Mouse (Mus musculus) heart, postnatal 0 days (tissue): ENCODE measurements at regions not wholly inside any gene's neighbourhood (a gene's known extent, or its start where the extent isn't known, plus 50 kb on each side); places are given as distances from the start of the nearest gene placed in this dataset.

Experiments used
- ATAC-seq: fragments of 200-750 bp; cut with Nextera tagmentation; 2 replicates; pipeline ENCODE4 v1.8.0; 2017; ENCODE audit warnings: low read depth, moderate number of reproducible peaks, moderate library complexity; ENCODE audit not compliant: insufficient read depth
- DNase-seq: peaks from one replicate; pipeline ENCODE4 v3.0.0-alpha.2; 2016; ENCODE audit warnings: low spot score
- H3K27ac ChIP-seq: fragments of 300-500 bp; sonication (generic); 2 replicates; pipeline ENCODE4 v1.5.1; 2014; ENCODE audit warnings: low read depth, mild to moderate bottlenecking
- H3K27me3 ChIP-seq: fragments of 300-500 bp; sonication (generic); 2 replicates; pipeline ENCODE4 v1.6.1; 2014; ENCODE audit warnings: low read length, mixed read lengths; ENCODE audit not compliant: control insufficient read depth, insufficient read depth
- H3K36me3 ChIP-seq: fragments of 300-500 bp; sonication (generic); replicated peaks from 2 replicates; pipeline ENCODE4 v1.6.1; 2014; ENCODE audit warnings: low read length, mixed read lengths; ENCODE audit not compliant: control insufficient read depth, insufficient read depth
- H3K4me1 ChIP-seq: fragments of 300-500 bp; sonication (generic); 2 replicates; pipeline ENCODE4 v1.6.1; 2014; ENCODE audit warnings: antibody characterized with exemption; ENCODE audit not compliant: control insufficient read depth, insufficient read depth
- H3K4me2 ChIP-seq: fragments of 300-500 bp; sonication (generic); 2 replicates; pipeline ENCODE4 v1.6.1; 2014; ENCODE audit warnings: low read depth, mild to moderate bottlenecking, low read length, moderate library complexity
- H3K4me3 ChIP-seq: fragments of 300-500 bp; sonication (generic); 2 replicates; pipeline ENCODE4 v1.5.1; 2014; ENCODE audit warnings: low read depth, low read length
- H3K9ac ChIP-seq: fragments of 300-500 bp; sonication (generic); replicated peaks from 2 replicates; pipeline ENCODE4 v1.6.1; 2014; ENCODE audit warnings: low read depth, low read length, mixed read lengths
- H3K9me3 ChIP-seq: fragments of 300-500 bp; sonication (generic); replicated peaks from 2 replicates; pipeline ENCODE4 v1.6.1; 2016; ENCODE audit warnings: low read length; ENCODE audit not compliant: control insufficient read depth
- CTCF ChIP-seq: IDR thresholded peaks from 2 replicates; pipeline ENCODE4 v1.5.1; 2016; ENCODE audit warnings: antibody characterized with exemption, control low read depth, low read depth
- EP300 ChIP-seq: IDR thresholded peaks from 2 replicates; pipeline ENCODE4 v1.6.1; 2016; ENCODE audit warnings: antibody characterized with exemption, low read depth
- WGBS: fragments of 180-500 bp; shearing (Covaris S2); extraction: QIAGEN DNeasy Blood & Tissue Kit; methylation state at CpG from one replicate; pipeline ENCODE4 v1.1.7; 2014; 5-methylcytosine and 5-hydroxymethylcytosine counted together

GRCm38 (mm10) chr14:115042055-115042564 is 49.9 kb upstream of the Gpc5 start:
- Histone ChIP-seq H3K27me3 (no peaks in the 10 kb centered on the region), H3K4me1 (peaks cover 10% of the 10 kb centered on the region), H3K4me2 (peak overlapping the region; percentile 87), H3K9ac (peak overlapping the region; percentile 92), H3K4me3 (peak overlapping the region; percentile 90), H3K36me3 (peaks cover 32% of the 10 kb centered on the region), H3K27ac (peak overlapping the region; percentile 97), H3K9me3 (no peaks in the 10 kb centered on the region)
- TF ChIP-seq CTCF, result peak; percentile 62
- peak; percentile 78 for TF ChIP-seq EP300
- DNase-seq (peak; percentile 84), ATAC-seq (peak; percentile 89)
- under 1% methylated on average over 32 of the region's 51 CpGs for WGBS
